Mouse (Mus musculus): Measurements from ENCODE around the gene Foxb1. TPM values are rescaled to one million over a fixed set of nuclear protein-coding genes. Genes with fewer than 3 reads are reported as not detected.
A peak's percentile ranks its signal among the peaks of the same experiment; 100 is the strongest.

The Foxb1 gene
- polyA plus RNA-seq, 1 experiment from 2014 or later, result not detected

DNA sequence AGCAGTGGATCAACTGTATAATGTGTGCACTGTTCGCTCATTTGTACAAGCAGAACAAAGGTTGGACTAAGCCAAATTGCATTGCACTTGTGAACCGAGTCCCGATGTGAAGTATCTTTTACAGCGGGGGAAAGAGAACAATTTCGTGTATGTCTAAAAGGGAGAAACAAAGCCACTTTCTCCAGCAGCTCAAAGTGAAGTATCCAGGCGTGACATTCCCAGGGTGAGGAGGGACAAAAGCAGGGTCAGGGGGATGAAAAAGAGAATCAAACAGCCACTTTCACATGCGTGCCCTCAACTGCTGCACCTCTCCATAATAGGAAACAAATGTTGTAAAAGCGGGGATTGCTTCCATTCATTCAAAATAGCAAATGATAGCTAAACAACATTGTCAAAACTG, 5.6 kb upstream of the Foxb1 start:
- no peak for ATAC-seq (ENCODE audit: low read depth)
- H3K27ac ChIP-seq (ENCODE audit: low read length), result no peak overlapping the region
- peaks cover 2% of the 10 kb centered on the region; the same call in 1 of the 2 replicates for H3K4me1 ChIP-seq (replicated peaks; ENCODE audit: control insufficient read depth, insufficient read depth, low read length)
- no peak overlapping the region for H3K9ac ChIP-seq (ENCODE audit: low read length)
- H3K27me3 ChIP-seq (ENCODE audit: control insufficient read depth, insufficient read depth, low read depth, low read length), result peaks cover 94% of the 10 kb centered on the region
- H3K4me2 ChIP-seq (ENCODE audit: low read depth, low read length), result no peak overlapping the region
- no peaks in the 10 kb centered on the region for H3K9me3 ChIP-seq (ENCODE audit: control insufficient read depth, low read length)
- WGBS, result 2% methylated on average over 8 of the region's 8 CpGs
- no peak overlapping the region for H3K4me3 ChIP-seq (ENCODE audit: low read length)
- no peaks in the 10 kb centered on the region for H3K36me3 ChIP-seq (ENCODE audit: control insufficient read depth, insufficient read depth, low read length)

DNA sequence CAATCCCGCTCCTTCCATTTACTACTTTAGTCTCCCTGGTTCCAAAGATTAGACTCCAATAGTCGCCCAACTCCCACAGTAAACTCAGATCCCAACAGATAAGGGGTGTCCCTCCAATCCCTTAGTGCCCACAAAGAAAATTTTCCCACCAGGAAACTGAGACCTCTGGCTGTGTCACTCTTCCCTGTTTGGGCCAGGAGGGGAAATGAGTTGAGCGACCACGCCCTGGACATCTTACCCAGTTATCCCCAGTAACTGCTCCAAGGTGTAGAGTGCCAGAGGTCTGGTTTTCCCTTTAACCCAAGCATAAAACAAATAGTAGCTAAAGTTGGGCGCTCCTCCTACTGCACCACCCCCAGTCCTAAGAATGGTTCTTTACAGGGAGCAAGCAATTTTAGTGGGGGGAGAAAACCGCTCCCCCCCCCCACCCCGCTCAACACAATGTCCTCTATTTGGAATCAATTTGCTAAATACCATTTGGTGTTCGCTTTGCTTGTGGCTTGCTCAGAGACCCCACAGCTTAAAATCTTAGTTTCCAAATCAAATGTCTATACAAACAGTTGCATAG, 4.8 kb upstream of the Foxb1 start:
- Histone ChIP-seq H3K4me3 (ENCODE audit: low read length) (no peak overlapping the region), H3K4me2 (ENCODE audit: low read depth, low read length) (no peak overlapping the region), H3K27ac (ENCODE audit: low read length) (no peak overlapping the region), H3K9me3 (ENCODE audit: control insufficient read depth, low read length) (no peaks in the 10 kb centered on the region), H3K4me1 (replicated peaks; ENCODE audit: control insufficient read depth, insufficient read depth, low read length) (peaks cover 2% of the 10 kb centered on the region; the same call in 1 of the 2 replicates), H3K36me3 (ENCODE audit: control insufficient read depth, insufficient read depth, low read length) (no peaks in the 10 kb centered on the region), H3K27me3 (ENCODE audit: control insufficient read depth, insufficient read depth, low read depth, low read length) (peaks cover 95% of the 10 kb centered on the region), H3K9ac (ENCODE audit: low read length) (no peak overlapping the region)
- 2% methylated on average over 8 of the region's 8 CpGs for WGBS
- no peak for ATAC-seq (ENCODE audit: low read depth)

GRCm38 (mm10) chr9:69764586-69765482, 4.1 kb upstream of the Foxb1 start:
- no peaks in the 10 kb centered on the region for H3K36me3 ChIP-seq (ENCODE audit: control insufficient read depth, insufficient read depth, low read length)
- no peaks in the 10 kb centered on the region for H3K9me3 ChIP-seq (ENCODE audit: control insufficient read depth, low read length)
- H3K27me3 ChIP-seq (ENCODE audit: control insufficient read depth, insufficient read depth, low read depth, low read length), result peaks cover 96% of the 10 kb centered on the region
- WGBS, result 1% methylated on average over 42 of the region's 42 CpGs
- H3K4me2 ChIP-seq (ENCODE audit: low read depth, low read length), result no peak overlapping the region
- ATAC-seq (ENCODE audit: low read depth), result no peak
- no peak overlapping the region for H3K27ac ChIP-seq (ENCODE audit: low read length)
- H3K9ac ChIP-seq (ENCODE audit: low read length), result no peak overlapping the region
- H3K4me3 ChIP-seq (ENCODE audit: low read length), result no peak overlapping the region
- peaks cover 6% of the 10 kb centered on the region; the same call in 1 of the 2 replicates for H3K4me1 ChIP-seq (replicated peaks; ENCODE audit: control insufficient read depth, insufficient read depth, low read length)

- no peak overlapping the region for H3K4me2 ChIP-seq (ENCODE audit: low read depth, low read length)
Measured at GRCm38 (mm10) chr9:69763681-69764585, 3.2 kb upstream of the Foxb1 start.

DNA sequence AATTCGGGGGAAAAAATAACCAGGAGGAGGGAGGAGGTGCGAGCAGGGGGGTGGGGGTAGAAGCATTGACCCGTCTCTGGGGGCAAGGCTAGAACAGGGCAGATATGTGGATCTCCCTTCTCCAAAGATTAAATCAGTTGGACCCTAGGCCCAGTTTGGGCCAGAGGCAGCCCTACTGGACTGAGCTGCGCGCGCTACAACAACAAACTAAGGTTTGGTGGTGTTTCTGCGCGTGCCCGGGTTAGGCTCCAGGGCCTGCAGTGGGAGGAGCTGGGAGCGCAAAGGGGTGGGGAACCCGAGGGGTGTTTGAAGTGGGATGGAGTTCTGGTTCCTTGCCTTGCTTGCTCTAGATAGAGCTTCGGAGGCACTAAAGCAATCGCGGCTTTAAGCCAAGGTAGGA, 2.0 kb upstream of the Foxb1 start:
- no peak for ATAC-seq (ENCODE audit: low read depth)
- peaks cover 94% of the 10 kb centered on the region for H3K27me3 ChIP-seq (ENCODE audit: control insufficient read depth, insufficient read depth, low read depth, low read length)
- H3K9ac ChIP-seq (ENCODE audit: low read length), result no peak overlapping the region
- WGBS, result under 1% methylated on average over 14 of the region's 14 CpGs
- H3K27ac ChIP-seq (ENCODE audit: low read length), result no peak overlapping the region
- H3K9me3 ChIP-seq (ENCODE audit: control insufficient read depth, low read length), result no peaks in the 10 kb centered on the region
- no peak overlapping the region for H3K4me2 ChIP-seq (ENCODE audit: low read depth, low read length)
- peaks cover 12% of the 10 kb centered on the region for H3K4me1 ChIP-seq (replicated peaks; ENCODE audit: control insufficient read depth, insufficient read depth, low read length)
- H3K36me3 ChIP-seq (ENCODE audit: control insufficient read depth, insufficient read depth, low read length), result no peaks in the 10 kb centered on the region
- H3K4me3 ChIP-seq (ENCODE audit: low read length), result no peak overlapping the region

More at GRCm38 (mm10) chr9:69763681-69764585, 3.2 kb upstream of the Foxb1 start:
- no peak overlapping the region for H3K4me3 ChIP-seq (ENCODE audit: low read length)
- H3K4me1 ChIP-seq (replicated peaks; ENCODE audit: control insufficient read depth, insufficient read depth, low read length), result peaks cover 12% of the 10 kb centered on the region
- under 1% methylated on average over 25 of the region's 25 CpGs for WGBS
- no peak overlapping the region for H3K9ac ChIP-seq (ENCODE audit: low read length)
- peaks cover 97% of the 10 kb centered on the region for H3K27me3 ChIP-seq (ENCODE audit: control insufficient read depth, insufficient read depth, low read depth, low read length)
- H3K27ac ChIP-seq (ENCODE audit: low read length), result no peak overlapping the region
- no peaks in the 10 kb centered on the region for H3K9me3 ChIP-seq (ENCODE audit: control insufficient read depth, low read length)
- no peak for ATAC-seq (ENCODE audit: low read depth)
- H3K36me3 ChIP-seq (ENCODE audit: control insufficient read depth, insufficient read depth, low read length), result no peaks in the 10 kb centered on the region

DNA sequence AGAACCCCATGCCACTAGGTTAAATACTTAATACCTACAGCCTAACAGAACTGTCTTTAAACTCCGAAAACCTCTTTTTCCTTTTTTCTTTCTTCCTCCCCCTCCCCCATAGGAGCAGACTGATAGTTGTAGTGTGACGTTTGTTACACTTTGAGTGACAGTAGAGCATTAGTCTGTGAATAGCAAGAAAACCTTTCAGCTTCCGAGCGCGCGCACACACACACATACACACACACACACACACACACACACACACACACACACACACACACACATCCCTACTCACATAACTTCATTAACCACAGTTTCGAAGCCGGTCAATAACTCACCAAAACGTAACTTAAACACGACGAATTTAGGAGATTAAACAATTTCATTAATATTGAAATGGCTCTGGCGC, 1.5 kb upstream of the Foxb1 start:
- ATAC-seq (ENCODE audit: low read depth), result no peak
- peaks cover 92% of the 10 kb centered on the region for H3K27me3 ChIP-seq (ENCODE audit: control insufficient read depth, insufficient read depth, low read depth, low read length)
- peaks cover 12% of the 10 kb centered on the region for H3K4me1 ChIP-seq (replicated peaks; ENCODE audit: control insufficient read depth, insufficient read depth, low read length)
- no peaks in the 10 kb centered on the region for H3K9me3 ChIP-seq (ENCODE audit: control insufficient read depth, low read length)
- H3K27ac ChIP-seq (ENCODE audit: low read length), result no peak overlapping the region
- no peak overlapping the region for H3K4me2 ChIP-seq (ENCODE audit: low read depth, low read length)
- H3K9ac ChIP-seq (ENCODE audit: low read length), result no peak overlapping the region
- no peaks in the 10 kb centered on the region for H3K36me3 ChIP-seq (ENCODE audit: control insufficient read depth, insufficient read depth, low read length)
- WGBS, result 2% methylated on average over 12 of the region's 12 CpGs
- H3K4me3 ChIP-seq (ENCODE audit: low read length), result no peak overlapping the region

DNA sequence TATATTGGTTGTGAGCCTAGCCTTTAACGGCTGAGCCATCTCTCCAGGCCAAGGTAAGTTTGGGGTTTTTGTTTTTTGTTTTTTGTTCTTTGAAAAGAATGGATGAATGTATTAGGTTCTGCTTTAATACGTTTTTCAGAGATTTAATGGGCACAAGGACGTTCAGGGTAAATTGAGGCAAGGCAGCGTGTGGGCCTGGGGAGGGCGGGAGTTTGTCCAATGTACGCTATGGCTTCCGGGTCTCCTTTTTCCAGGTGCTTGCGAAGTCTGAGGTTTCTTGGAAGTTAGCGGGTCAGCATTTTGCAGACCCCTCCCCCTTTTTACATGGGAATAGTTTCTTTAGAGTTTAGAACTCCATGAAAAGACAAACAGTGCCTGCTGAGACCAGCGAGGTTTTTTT, 829 bp upstream of the Foxb1 start:
- Histone ChIP-seq H3K4me1 (replicated peaks; ENCODE audit: control insufficient read depth, insufficient read depth, low read length) (peaks cover 12% of the 10 kb centered on the region), H3K4me3 (ENCODE audit: low read length) (no peak overlapping the region), H3K9ac (ENCODE audit: low read length) (no peak overlapping the region), H3K9me3 (ENCODE audit: control insufficient read depth, low read length) (no peaks in the 10 kb centered on the region), H3K27ac (ENCODE audit: low read length) (no peak overlapping the region), H3K36me3 (ENCODE audit: control insufficient read depth, insufficient read depth, low read length) (no peaks in the 10 kb centered on the region), H3K27me3 (ENCODE audit: control insufficient read depth, insufficient read depth, low read depth, low read length) (peaks cover 93% of the 10 kb centered on the region), H3K4me2 (ENCODE audit: low read depth, low read length) (no peak overlapping the region)
- ATAC-seq (ENCODE audit: low read depth), result no peak
- WGBS, result 2% methylated on average over 10 of the region's 10 CpGs

GRCm38 (mm10) chr9:69759721-69760221, 969 bp downstream of the Foxb1 start:
- Histone ChIP-seq H3K4me1 (replicated peaks; ENCODE audit: control insufficient read depth, insufficient read depth, low read length) (peaks cover 12% of the 10 kb centered on the region), H3K27me3 (ENCODE audit: control insufficient read depth, insufficient read depth, low read depth, low read length) (peaks cover 94% of the 10 kb centered on the region), H3K36me3 (ENCODE audit: control insufficient read depth, insufficient read depth, low read length) (no peaks in the 10 kb centered on the region), H3K9me3 (ENCODE audit: control insufficient read depth, low read length) (no peaks in the 10 kb centered on the region), H3K27ac (ENCODE audit: low read length) (no peak overlapping the region), H3K4me2 (ENCODE audit: low read depth, low read length) (peak overlapping the region; percentile 11; the same call in 1 of the 2 replicates), H3K4me3 (ENCODE audit: low read length) (peak overlapping the region; percentile 5), H3K9ac (ENCODE audit: low read length) (no peak overlapping the region)
- under 1% methylated on average over 44 of the region's 44 CpGs for WGBS
- ATAC-seq (ENCODE audit: low read depth), result no peak
